Mouse (Mus musculus): ENCODE measurements at regions not wholly inside any gene's neighbourhood (a gene's known extent, or its start where the extent isn't known, plus 50 kb on each side); places are given as distances from the start of the nearest gene placed in this dataset.

GRCm38 (mm10) chr5:133198546-133198945 lies 655.4 kb upstream of the Auts2 start:
- no peak for DNase-seq

GRCm38 (mm10) chr5:133189798-133190571 lies 646.8 kb upstream of the Auts2 start:
- no peak for DNase-seq

DNA sequence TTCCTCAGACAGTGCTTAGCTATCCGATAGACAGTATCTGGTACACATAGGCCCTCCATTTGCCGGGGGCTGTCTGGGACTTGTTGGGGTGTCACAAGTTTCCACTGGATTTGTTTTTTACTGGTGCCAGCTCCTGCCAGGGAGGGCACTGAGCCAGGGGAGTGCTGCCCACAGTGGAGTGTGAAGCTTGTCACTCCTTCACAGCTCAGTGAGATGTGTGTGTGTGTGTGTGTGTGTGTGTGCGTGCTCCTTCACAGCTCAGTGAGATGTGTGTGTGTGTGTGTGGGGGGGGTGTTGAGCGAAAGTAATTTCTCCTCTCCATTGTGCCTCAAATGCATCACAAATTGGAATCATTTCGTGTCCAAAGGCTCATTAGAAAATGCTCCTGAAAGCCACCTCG lies 632.5 kb upstream of the Auts2 start:
- peak; percentile 56 to 72 for DNase-seq

DNA sequence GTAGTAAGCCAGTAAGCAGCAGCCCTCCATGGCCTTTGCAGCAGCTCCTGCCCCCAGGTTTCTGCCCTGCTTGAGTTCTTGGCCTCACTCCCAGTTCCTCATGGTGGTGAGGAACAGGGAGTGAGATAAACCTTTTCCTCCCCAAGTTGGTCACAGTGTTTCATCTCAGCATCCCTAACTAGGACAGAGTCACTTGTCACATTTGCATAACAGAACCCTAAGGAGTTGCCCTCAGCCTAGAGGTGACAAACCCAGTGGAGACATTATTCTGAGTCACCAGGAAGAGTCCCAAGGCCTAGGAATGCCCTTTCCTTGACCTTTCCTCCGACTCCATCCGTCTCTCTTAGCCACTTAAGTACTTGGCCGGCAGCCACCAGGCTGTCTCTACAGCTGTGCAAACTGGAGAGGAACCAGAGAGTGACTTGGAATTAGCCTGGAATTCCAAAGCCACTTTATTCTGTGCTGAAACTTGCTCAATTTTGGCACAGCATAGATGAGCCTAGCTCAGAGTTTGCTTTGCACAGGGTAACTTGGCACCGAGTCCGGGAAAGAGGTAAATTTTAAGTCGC lies 630.1 kb upstream of the Auts2 start:
- DNase-seq = peak; percentile 34 to 54

DNA sequence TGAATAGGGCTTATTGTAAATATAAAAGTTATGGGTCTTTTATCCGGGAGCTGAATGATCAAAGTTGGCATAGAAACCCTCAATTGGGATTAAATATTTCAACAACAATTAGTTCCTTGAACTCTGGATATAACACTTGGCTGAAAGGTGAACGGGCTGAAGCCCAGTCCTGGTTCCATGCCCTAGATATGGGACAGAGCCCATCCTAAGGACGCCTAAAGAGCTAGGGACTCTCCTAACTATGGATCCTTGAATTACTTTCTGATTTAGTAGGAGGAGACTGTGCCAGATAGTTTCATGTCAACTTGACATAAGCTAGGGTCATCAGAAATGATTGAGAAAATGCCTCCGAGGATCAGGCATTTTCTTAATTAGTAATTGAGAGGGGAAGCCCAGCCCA lies 629.5 kb upstream of the Auts2 start:
- DNase-seq = no peak

GRCm38 (mm10) chr5:133171266-133171665 lies 628.1 kb upstream of the Auts2 start:
- no peak for DNase-seq

GRCm38 (mm10) chr5:133167576-133167975 lies 624.4 kb upstream of the Auts2 start:
- no peak for DNase-seq

GRCm38 (mm10) chr5:133167001-133167461 lies 623.9 kb upstream of the Auts2 start:
- DNase-seq = no peak

GRCm38 (mm10) chr5:133156115-133156857 lies 613.1 kb upstream of the Auts2 start:
- peak; percentile 59 to 75 for DNase-seq

DNA sequence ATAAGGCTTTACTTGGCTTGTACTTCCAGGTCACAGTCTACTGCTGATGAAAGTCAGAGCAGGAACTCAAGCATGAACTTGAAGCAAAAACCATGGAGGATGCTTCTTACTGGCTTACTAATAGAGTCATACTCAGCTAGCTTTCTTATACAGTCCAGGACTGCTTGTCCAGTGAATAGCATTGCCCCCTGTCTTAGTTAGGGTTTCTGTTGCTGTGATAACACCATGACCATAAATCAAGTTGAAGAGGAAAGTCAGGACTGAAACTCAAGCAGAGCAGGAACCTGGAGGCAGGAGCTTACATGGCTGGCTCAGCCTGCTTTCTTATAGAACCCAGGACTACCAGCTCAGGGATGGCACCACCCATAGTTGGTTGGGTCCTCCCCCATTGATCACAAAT lies 602.9 kb upstream of the Auts2 start:
- no peak for DNase-seq

DNA sequence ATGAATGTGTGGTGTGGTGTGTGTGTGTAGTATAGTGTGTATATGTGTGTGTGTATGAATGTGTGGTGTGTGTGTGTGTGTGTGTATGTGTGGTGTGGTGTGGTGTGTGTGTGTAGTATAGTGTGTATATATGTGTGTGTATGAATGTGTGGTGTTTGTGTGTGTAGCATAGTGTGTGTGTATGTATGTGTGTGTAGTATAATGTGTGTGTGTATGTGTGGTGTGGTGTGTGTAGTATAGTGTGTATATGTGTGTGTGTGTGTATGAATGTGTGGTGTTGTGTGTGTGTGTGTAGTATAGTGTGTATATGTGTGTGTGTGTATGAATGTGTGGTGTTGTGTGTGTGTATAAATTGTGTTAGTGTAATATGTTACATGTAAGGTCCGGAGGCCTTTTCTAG lies 600.5 kb upstream of the Auts2 start:
- no peak for DNase-seq

GRCm38 (mm10) chr5:133142401-133143115 lies 599.4 kb upstream of the Auts2 start:
- DNase-seq = no peak

- no peak for DNase-seq
Measured at GRCm38 (mm10) chr5:133131042-133131441, 587.9 kb upstream of the Auts2 start.

GRCm38 (mm10) chr5:133130316-133130715 lies 587.2 kb upstream of the Auts2 start:
- DNase-seq = peak; percentile 24 to 31

DNA sequence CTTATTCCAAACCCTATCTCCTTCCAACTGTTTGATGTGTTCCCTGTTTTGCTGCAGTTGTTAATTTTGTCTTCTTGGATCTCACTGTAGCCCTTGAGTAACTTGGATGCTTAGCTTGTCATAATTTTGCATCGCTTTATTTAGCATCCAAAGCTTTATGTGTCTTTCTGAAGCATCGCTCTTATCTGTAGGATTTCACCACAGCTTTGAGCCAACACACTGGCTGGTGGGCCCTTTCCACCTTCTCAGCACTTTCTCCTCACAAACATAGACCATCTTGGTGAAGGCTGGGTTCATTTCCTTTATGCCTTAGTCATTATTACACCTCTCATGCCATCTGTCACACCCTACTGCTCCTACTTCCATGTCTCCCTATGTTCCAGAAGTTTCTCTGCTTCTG lies 581.1 kb upstream of the Auts2 start:
- DNase-seq = no peak

GRCm38 (mm10) chr5:133113946-133114345 lies 570.8 kb upstream of the Auts2 start:
- no peak for DNase-seq

GRCm38 (mm10) chr5:133113183-133113582 lies 570.0 kb upstream of the Auts2 start:
- DNase-seq = no peak

- peak; percentile 64 to 67 for DNase-seq
Measured at GRCm38 (mm10) chr5:133106691-133107354, 563.7 kb upstream of the Auts2 start.

DNA sequence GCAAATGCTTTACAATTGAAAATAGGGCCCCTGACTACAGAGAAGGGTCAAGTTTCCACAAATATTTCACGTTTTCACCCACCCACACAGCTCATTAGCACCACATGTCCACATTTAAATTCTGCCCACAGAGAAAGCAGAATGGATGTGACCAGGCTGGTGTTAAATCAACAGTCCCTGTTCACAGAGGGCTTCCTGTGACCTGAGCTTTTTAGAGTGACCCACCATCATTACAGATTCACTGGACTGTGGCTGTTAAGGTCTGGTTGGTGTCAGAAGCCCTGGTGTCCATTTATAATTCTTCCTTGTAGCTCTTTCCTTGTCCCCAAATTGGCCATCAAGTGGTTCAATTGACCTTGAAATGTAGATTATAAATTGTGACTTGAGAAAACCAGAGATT lies 553.2 kb upstream of the Auts2 start:
- no peak for DNase-seq

GRCm38 (mm10) chr5:133084859-133085258 lies 541.7 kb upstream of the Auts2 start:
- DNase-seq = no peak

- DNase-seq = no peak
Measured at GRCm38 (mm10) chr5:133080751-133081150, 537.6 kb upstream of the Auts2 start.

DNA sequence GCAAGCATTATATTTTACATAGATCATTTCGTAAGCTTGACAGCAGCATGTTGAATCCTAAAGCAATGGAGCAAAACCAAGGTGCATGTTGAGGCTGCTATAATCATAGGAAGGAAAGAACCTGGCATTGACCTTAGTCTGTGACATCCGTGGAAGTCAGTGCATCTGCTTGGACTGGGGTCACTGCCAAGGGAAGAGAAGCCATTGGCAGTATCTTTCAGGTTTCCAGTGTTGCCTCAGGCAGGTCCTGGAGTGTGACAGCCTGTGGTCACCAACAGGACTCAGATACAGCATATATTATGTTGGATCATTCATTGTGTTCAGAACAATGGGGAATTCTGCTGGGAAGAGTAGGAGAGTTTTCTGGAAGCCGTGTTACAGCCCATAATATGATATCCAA lies 535.8 kb upstream of the Auts2 start:
- DNase-seq = peak; percentile 81 to 88

DNA sequence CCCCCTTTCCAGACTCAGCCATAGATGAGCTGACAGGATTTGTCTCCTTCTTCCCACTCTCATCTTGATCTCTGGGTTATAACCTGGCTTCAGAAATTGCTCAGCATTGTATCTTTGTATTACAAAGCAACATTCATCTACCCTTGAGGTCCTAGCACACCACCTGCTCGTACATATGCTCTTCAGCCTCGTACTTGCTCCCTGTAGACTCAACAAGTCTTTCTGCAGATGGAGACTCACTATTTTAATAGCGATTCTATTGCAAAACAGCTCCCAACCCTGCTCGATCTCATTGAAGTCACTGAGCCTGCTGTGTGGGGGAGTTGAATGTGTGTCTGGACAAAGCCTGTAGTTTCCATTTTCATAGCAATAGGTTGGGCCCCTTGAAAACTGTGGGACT lies 535.2 kb upstream of the Auts2 start:
- DNase-seq = peak in 1 of 2 experiments; percentile 11

Measured in cerebellum, postnatal 10 days (tissue).